In genomic region chr13:73764256-73764775, GRCm38 (mm10) we compare ENCODE assay signal across 8 mouse cellular contexts. TPM values are rescaled to one million over a fixed set of nuclear protein-coding genes. Genes with fewer than 3 reads are reported as not detected.
DNase-seq lines count a peak whose midpoint lies in the region; ATAC-seq and TF ChIP-seq lines count a peak whose summit lies in the region.

No protein-coding gene starts in this region.

- peaks cover 16% of the 10 kb centered on the region for H3K4me1 ChIP-seq in neural tube, embryonic 11.5 days (ENCODE audit: control insufficient read depth, insufficient read depth, low read length)
- H3K4me1 ChIP-seq in forebrain, embryonic 12.5 days, result peaks cover 50% of the 10 kb centered on the region
- H3K4me1 ChIP-seq in intestine, postnatal 0 days (replicated peaks; ENCODE audit: control insufficient read depth, insufficient read depth, low read length), result peaks cover 21% of the 10 kb centered on the region
- H3K4me1 ChIP-seq in lung, embryonic 16.5 days (replicated peaks; ENCODE audit: control insufficient read depth, insufficient read depth, low read length), result peaks cover 8% of the 10 kb centered on the region

- H3K9me3 ChIP-seq in neural tube, embryonic 11.5 days (ENCODE audit: control insufficient read depth, low read length), result no peaks in the 10 kb centered on the region
- no peaks in the 10 kb centered on the region for H3K9me3 ChIP-seq in forebrain, embryonic 12.5 days
- H3K9me3 ChIP-seq in intestine, postnatal 0 days (ENCODE audit: control insufficient read depth), result no peaks in the 10 kb centered on the region
- H3K9me3 ChIP-seq in lung, embryonic 16.5 days (ENCODE audit: control insufficient read depth, low read length), result no peaks in the 10 kb centered on the region

- no peaks in the 10 kb centered on the region for H3K36me3 ChIP-seq in neural tube, embryonic 11.5 days (ENCODE audit: control insufficient read depth, insufficient read depth, low read length)
- peaks cover 6% of the 10 kb centered on the region; the same call in 1 of the 2 replicates for H3K36me3 ChIP-seq in forebrain, embryonic 12.5 days (replicated peaks)
- no peaks in the 10 kb centered on the region for H3K36me3 ChIP-seq in intestine, postnatal 0 days (ENCODE audit: control insufficient read depth, insufficient read depth)
- no peaks in the 10 kb centered on the region for H3K36me3 ChIP-seq in lung, embryonic 16.5 days (ENCODE audit: control insufficient read depth, insufficient read depth, low read length)

- peak overlapping the region; percentile 92 for H3K9ac ChIP-seq in neural tube, embryonic 11.5 days (ENCODE audit: low read length)
- peak overlapping the region; percentile 86 for H3K9ac ChIP-seq in forebrain, embryonic 12.5 days
- peak overlapping the region; percentile 66 for H3K9ac ChIP-seq in intestine, postnatal 0 days (ENCODE audit: low read depth, low read length)
- H3K9ac ChIP-seq in lung, embryonic 16.5 days (ENCODE audit: low read length), result peak overlapping the region; percentile 81

- WGBS in neural tube, embryonic 11.5 days, result 1% methylated on average over 11 of the region's 11 CpGs
- 0% methylated on average over 11 of the region's 11 CpGs for WGBS in forebrain, embryonic 12.5 days
- WGBS in intestine, postnatal 0 days, result 1% methylated on average over 11 of the region's 11 CpGs
- under 1% methylated on average over 11 of the region's 11 CpGs for WGBS in lung, embryonic 16.5 days

- ATAC-seq in neural tube, embryonic 11.5 days (ENCODE audit: insufficient read depth, low FRiP score, low TSS enrichment), result peak; percentile 17
- peak; percentile 19; the same call in 1 of the 2 replicates for ATAC-seq in forebrain, embryonic 12.5 days (ENCODE audit: low FRiP score)
- no peak for ATAC-seq in intestine, postnatal 0 days
- ATAC-seq in lung, embryonic 16.5 days (ENCODE audit: low read depth), result no peak

- no peak for TF ChIP-seq CTCF in intestine, postnatal 0 days (IDR thresholded peaks at IDR 0.05; ENCODE audit: low read depth)

- peak overlapping the region; percentile 66 for H3K4me2 ChIP-seq in neural tube, embryonic 11.5 days (ENCODE audit: low read depth)
- H3K4me2 ChIP-seq in forebrain, embryonic 12.5 days, result peak overlapping the region; percentile 75
- H3K4me2 ChIP-seq in intestine, postnatal 0 days (replicated peaks; ENCODE audit: low read depth), result peak overlapping the region; percentile 93
- peak overlapping the region; percentile 96 for H3K4me2 ChIP-seq in lung, embryonic 16.5 days (ENCODE audit: low read depth, low read length)

- no peaks in the 10 kb centered on the region for H3K27me3 ChIP-seq in neural tube, embryonic 11.5 days (ENCODE audit: control insufficient read depth, insufficient read depth, low read length)
- no peaks in the 10 kb centered on the region for H3K27me3 ChIP-seq in forebrain, embryonic 12.5 days
- H3K27me3 ChIP-seq in intestine, postnatal 0 days (replicated peaks; ENCODE audit: control insufficient read depth, insufficient read depth, low read length), result no peaks in the 10 kb centered on the region
- H3K27me3 ChIP-seq in lung, embryonic 16.5 days (ENCODE audit: control insufficient read depth, insufficient read depth, low read depth, low read length), result no peaks in the 10 kb centered on the region

- H3K4me3 ChIP-seq in neural tube, embryonic 11.5 days (ENCODE audit: low read depth, low read length), result peak overlapping the region; percentile 78
- peak overlapping the region; percentile 79 for H3K4me3 ChIP-seq in forebrain, embryonic 12.5 days (replicated peaks)
- peak overlapping the region; percentile 73 for H3K4me3 ChIP-seq in intestine, postnatal 0 days (ENCODE audit: low read depth, low read length)
- peak overlapping the region; percentile 75 for H3K4me3 ChIP-seq in lung, embryonic 16.5 days (ENCODE audit: low read length)

- DNase-seq in neural tube, embryonic 11.5 days (ENCODE audit: low spot score), result peak; percentile 70
- no peak for DNase-seq in neural tube, embryonic 10.5 days (ENCODE audit: extremely low spot score, low spot score)
- DNase-seq in yolk sac, embryonic 10.5 days (ENCODE audit: low spot score), result peak; percentile 34
- DNase-seq in spleen, postnatal 36 days (ENCODE audit: low spot score in 2 of 2), result no peak
- DNase-seq in layer of hippocampus, postnatal 14 days (ENCODE audit: low spot score in 2 of 2), result no peak

- H3K27ac ChIP-seq in neural tube, embryonic 11.5 days (ENCODE audit: low read depth, low read length), result no peak overlapping the region
- peak overlapping the region; percentile 66 for H3K27ac ChIP-seq in forebrain, embryonic 12.5 days
- peak overlapping the region; percentile 73 for H3K27ac ChIP-seq in intestine, postnatal 0 days (ENCODE audit: low read depth, low read length)
- H3K27ac ChIP-seq in lung, embryonic 16.5 days (ENCODE audit: low read length), result peak overlapping the region; percentile 47; the same call in 1 of the 2 replicates

RNA-seq across cellular contexts. Expression of gene Slc12a7, which starts 31.4 kb away (rescaled TPM):
- polyA plus RNA-seq in neural tube, embryonic 11.5 days (2014; fragmentation: Nextera tagmentation; extraction: Ambion mirVana), result 41.4 and 44.8 TPM in 2 replicates
- polyA plus RNA-seq in forebrain, embryonic 12.5 days (2016; fragmentation: Nextera tagmentation; extraction: Ambion mirVana), result 40.6 and 48.9 TPM in 2 replicates
- polyA plus RNA-seq in intestine, postnatal 0 days (2015; fragmentation: Nextera tagmentation; extraction: Ambion mirVana), result 12.9 and 13.4 TPM in 2 replicates
- 14.6 and 18.7 TPM in 2 replicates for polyA plus RNA-seq in lung, embryonic 16.5 days (2015; fragmentation: Nextera tagmentation; extraction: Ambion mirVana)
- total RNA-seq in layer of hippocampus, postnatal 14 days (2021), result 1 to 10 TPM; 6.2 to 6.7 TPM

RNA-seq across cellular contexts. Expression of gene Slc6a19, which starts 59.7 kb away (rescaled TPM):
- polyA plus RNA-seq in neural tube, embryonic 11.5 days (2014; fragmentation: Nextera tagmentation; extraction: Ambion mirVana), result 0.28 and 0.52 TPM in 2 replicates
- 0.06 and 0.22 TPM in 2 replicates for polyA plus RNA-seq in forebrain, embryonic 12.5 days (2016; fragmentation: Nextera tagmentation; extraction: Ambion mirVana)
- polyA plus RNA-seq in intestine, postnatal 0 days (2015; fragmentation: Nextera tagmentation; extraction: Ambion mirVana), result 110 and 119 TPM in 2 replicates
- 0.08 TPM in 1 of 2 replicates, not detected in the other for polyA plus RNA-seq in lung, embryonic 16.5 days (2015; fragmentation: Nextera tagmentation; extraction: Ambion mirVana)
- total RNA-seq in layer of hippocampus, postnatal 14 days (2021), result under 1 TPM in 1 of 2 experiments, not detected in 1; 0.44 TPM

Comparison
In these comparisons a context has a peak if more than half of its experiments do, and no peak if none do; other contexts are left out.
1. DNase-seq: peak in neural tube, embryonic 11.5 days (single experiment) and yolk sac, embryonic 10.5 days (single experiment); none in neural tube, embryonic 10.5 days (single experiment), spleen, postnatal 36 days (0 of 2) and layer of hippocampus, postnatal 14 days (0 of 2).
2. ATAC-seq: peak in neural tube, embryonic 11.5 days (single experiment) and forebrain, embryonic 12.5 days (single experiment); none in intestine, postnatal 0 days (single experiment) and lung, embryonic 16.5 days (single experiment).
3. RNA of gene Slc6a19, which starts 59.7 kb away (polyA plus RNA-seq): 110 to 119 TPM in intestine, postnatal 0 days; 0.28 to 0.52 TPM in neural tube, embryonic 11.5 days, 0.06 to 0.22 TPM in forebrain, embryonic 12.5 days and 0.08 TPM in lung, embryonic 16.5 days; every median in the first group is over 10 times any median in the second.
4. Peak in every context shown above with its lines, with median percentiles within 50 percentile points of each other: H3K4me2 ChIP-seq, H3K4me3 ChIP-seq and H3K9ac ChIP-seq.